Mouse (Mus musculus) colon, adult 2 months (tissue): ENCODE results near the gene Sp4. TPM values are rescaled to one million over a fixed set of nuclear protein-coding genes. Genes with fewer than 3 reads are reported as not detected.

Experiments
- polyA plus RNA-seq: library from polyadenylated mRNA; depleted of rRNA; stranded (reverse); fragments of >200 nt; gene quantifications from 2 replicates; pipeline ENCODE4 v1.2.3, GENCODE M21; 2012; rRNA removed

The Sp4 gene
- polyA plus RNA-seq, result 1.9 and 2.3 TPM in 2 replicates

GRCm38 (mm10) chr12:118301072-118301865, at the start of gene Sp4:
Sp4 (minus strand) TSS chr12:118301440.

GRCm38 (mm10) chr12:118198386-118199093, 102.7 kb downstream of the Sp4 start, which contains the start of gene Dnah11:
Dnah11 (minus strand) TSS chr12:118199043.

Other genes starting within 250 kb of the Sp4 start
- gene Dnah11, start 102.4 kb downstream of the Sp4 start, polyA plus RNA-seq, result 0.01 and 0.03 TPM in 2 replicates